Mouse (Mus musculus) urinary bladder, postnatal 4 days (tissue): ENCODE results near the gene Atf6b.

ENCODE experiments used
- DNase-seq, 2 experiments: peaks; one replicate each; pipeline ENCODE4 v3.0.0; 2021 to 2022; ENCODE audit warnings: low spot score in 2 of 2

The Atf6b gene

GRCm38 (mm10) chr17:34627093-34627942 is 19.6 kb upstream of the Atf6b start:
- DNase-seq, result peak; percentile 84 to 85

GRCm38 (mm10) chr17:34627943-34628643 is 18.9 kb upstream of the Atf6b start, which contains the start of gene Ppt2:
Gene Ppt2, minus strand, starts transcription at chr17:34628510.
- DNase-seq, result peak; percentile 51 to 64

- no peak for DNase-seq
Measured at GRCm38 (mm10) chr17:34628644-34628967, 18.3 kb upstream of the Atf6b start.

GRCm38 (mm10) chr17:34629221-34629751 is 17.7 kb upstream of the Atf6b start, which contains the start of gene Prrt1:
Gene Prrt1, plus strand, starts transcription at chr17:34629533.
- DNase-seq, result no peak

- DNase-seq, result no peak
Measured at GRCm38 (mm10) chr17:34629796-34630603, 16.9 kb upstream of the Atf6b start.

GRCm38 (mm10) chr17:34630761-34631301 is 16.1 kb upstream of the Atf6b start:
- DNase-seq, result no peak

- no peak for DNase-seq
Measured at GRCm38 (mm10) chr17:34631647-34632046, 15.3 kb upstream of the Atf6b start.

GRCm38 (mm10) chr17:34632261-34632691 is 14.7 kb upstream of the Atf6b start:
- peak; percentile 80 to 89 for DNase-seq

- no peak for DNase-seq
Measured at GRCm38 (mm10) chr17:34635671-34636070, 11.3 kb upstream of the Atf6b start.

- no peak for DNase-seq
Measured at GRCm38 (mm10) chr17:34637459-34637858, 9.5 kb upstream of the Atf6b start.

- DNase-seq, result no peak
Measured at GRCm38 (mm10) chr17:34639461-34640255, 7.3 kb upstream of the Atf6b start.

- peak in 1 of 2 experiments; percentile 59 for DNase-seq
Measured at GRCm38 (mm10) chr17:34640778-34641601, 6.0 kb upstream of the Atf6b start.

GRCm38 (mm10) chr17:34641945-34642344 is 5.0 kb upstream of the Atf6b start:
- no peak for DNase-seq

- DNase-seq, result no peak
Measured at GRCm38 (mm10) chr17:34643379-34643778, 3.6 kb upstream of the Atf6b start.

GRCm38 (mm10) chr17:34643944-34644343 is 3.0 kb upstream of the Atf6b start:
- DNase-seq, result no peak

- peak; percentile 91 to 95 for DNase-seq
Measured at GRCm38 (mm10) chr17:34644608-34645007, 2.3 kb upstream of the Atf6b start, which contains the start of gene Fkbpl. Gene Fkbpl, plus strand, starts transcription at chr17:34644764.

GRCm38 (mm10) chr17:34645256-34645829 is 1.6 kb upstream of the Atf6b start:
- no peak for DNase-seq

GRCm38 (mm10) chr17:34645831-34646511 is 975 bp upstream of the Atf6b start:
- no peak for DNase-seq
